Mouse (Mus musculus) embryonic facial prominence, embryonic 13.5 days (tissue): ENCODE data around the gene Wdr86. TPM values are rescaled to one million over a fixed set of nuclear protein-coding genes. Genes with fewer than 3 reads are reported as not detected.
"Not testable (repeated sequence)": the region's sequence is repeated elsewhere in the genome, so short reads cannot be mapped to it uniquely, and the experiment has no call there.

ENCODE experiments used
- ATAC-seq: fragments of 200-750 bp; cut with Nextera tagmentation; 2 replicates; pipeline ENCODE4 v1.8.0; 2017; ENCODE audit warnings: low read depth; ENCODE audit not compliant: insufficient number of reproducible peaks, insufficient read depth, low FRiP score, low TSS enrichment
- H3K27ac ChIP-seq: fragments of 300-500 bp; sonication (generic); 2 replicates; pipeline ENCODE4 v1.5.1; 2015; ENCODE audit warnings: moderate library complexity, mild to moderate bottlenecking, inconsistent platforms
- H3K27me3 ChIP-seq: fragments of 300-500 bp; sonication (generic); 2 replicates; pipeline ENCODE4 v1.6.1; 2015; ENCODE audit warnings: mild to moderate bottlenecking, inconsistent platforms
- H3K36me3 ChIP-seq: fragments of 300-500 bp; sonication (generic); 2 replicates; pipeline ENCODE4 v1.6.1; 2015; ENCODE audit warnings: mild to moderate bottlenecking, inconsistent platforms
- H3K4me1 ChIP-seq: fragments of 300-500 bp; sonication (generic); 2 replicates; pipeline ENCODE4 v1.6.1; 2015; ENCODE audit warnings: inconsistent platforms
- H3K4me2 ChIP-seq: fragments of 300-500 bp; sonication (generic); 2 replicates; pipeline ENCODE4 v1.6.1; 2015; ENCODE audit warnings: moderate library complexity, mild to moderate bottlenecking, inconsistent platforms
- H3K4me3 ChIP-seq: fragments of 300-500 bp; sonication (generic); 2 replicates; pipeline ENCODE4 v1.5.1; 2015; ENCODE audit warnings: mild to moderate bottlenecking, inconsistent platforms
- H3K9ac ChIP-seq: fragments of 300-500 bp; sonication (generic); 2 replicates; pipeline ENCODE4 v1.6.1; 2015; ENCODE audit warnings: mild to moderate bottlenecking, inconsistent platforms
- H3K9me3 ChIP-seq: fragments of 300-500 bp; sonication (generic); 2 replicates; pipeline ENCODE4 v1.6.1; 2016; ENCODE audit warnings: inconsistent platforms
- WGBS: fragments of 180-500 bp; shearing (Covaris S2); methylation state at CpG from one replicate; pipeline ENCODE4 v1.1.7; 2015; ENCODE audit warnings: mixed read lengths; 5-methylcytosine and 5-hydroxymethylcytosine counted together
- polyA plus RNA-seq: library from polyadenylated mRNA; unstranded; fragments of >200 nt; fragmentation: Nextera tagmentation; extraction: Ambion mirVana; gene quantifications from 2 replicates; pipeline ENCODE4 v1.2.1, GENCODE M21; 2015

Wdr86 gene
- 73.1 and 77.5 TPM in 2 replicates for polyA plus RNA-seq

DNA sequence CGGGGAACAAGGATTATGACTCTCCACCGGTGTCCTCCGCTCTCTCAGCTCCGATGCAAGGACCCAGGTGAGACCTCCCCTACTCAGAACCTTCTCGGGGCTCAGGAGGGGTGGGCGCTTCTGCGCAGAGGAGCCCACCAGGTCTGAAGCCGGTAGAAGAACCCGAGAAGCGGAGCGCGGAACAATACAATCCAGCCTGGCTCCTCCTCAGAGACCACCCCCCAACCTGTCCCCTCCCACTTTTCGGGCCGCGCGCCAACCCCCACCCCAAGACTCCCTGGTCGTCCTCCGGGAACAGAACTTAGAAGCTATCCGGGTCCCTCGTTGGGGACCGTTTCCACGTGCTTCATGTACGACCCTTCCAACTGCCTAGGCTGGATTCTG is at the start of gene Wdr86:
Gene Wdr86 (minus strand): TSS at position 240 of the 384 bp plus-strand sequence.
- Histone ChIP-seq H3K9me3 (no peaks in the 10 kb centered on the region), H3K4me3 (peak within 1 kb of the TSS; percentile 87), H3K27me3 (no peaks in the 10 kb centered on the region), H3K4me2 (peak within 1 kb of the TSS; percentile 85), H3K27ac (peak within 1 kb of the TSS; percentile 96), H3K4me1 (peaks cover 66% of the 10 kb centered on the region), H3K36me3 (peaks cover 9% of the 10 kb centered on the region; the same call in 1 of the 2 replicates), H3K9ac (peak within 1 kb of the TSS; percentile 97)
- 0% methylated on average over 23 of the region's 23 CpGs for WGBS
- peak; percentile 74 for ATAC-seq

GRCm38 (mm10) chr5:24779881-24780512 is 49.5 kb upstream of the Wdr86 start:
- no peak overlapping the region for H3K9ac ChIP-seq
- peaks cover 23% of the 10 kb centered on the region for H3K27me3 ChIP-seq
- no peaks in the 10 kb centered on the region for H3K36me3 ChIP-seq
- 0 out of 2 replicates have a peak, but pooled peaks cover 5% of the 10 kb centered on the region for H3K4me1 ChIP-seq
- H3K4me2 ChIP-seq = peak overlapping the region; percentile 29; the same call in 1 of the 2 replicates
- WGBS = 38% methylated on average over 15 of the region's 15 CpGs
- H3K27ac ChIP-seq = no peak overlapping the region
- peaks cover 4% of the 10 kb centered on the region for H3K9me3 ChIP-seq
- no peak for ATAC-seq
- H3K4me3 ChIP-seq = no peak overlapping the region

DNA sequence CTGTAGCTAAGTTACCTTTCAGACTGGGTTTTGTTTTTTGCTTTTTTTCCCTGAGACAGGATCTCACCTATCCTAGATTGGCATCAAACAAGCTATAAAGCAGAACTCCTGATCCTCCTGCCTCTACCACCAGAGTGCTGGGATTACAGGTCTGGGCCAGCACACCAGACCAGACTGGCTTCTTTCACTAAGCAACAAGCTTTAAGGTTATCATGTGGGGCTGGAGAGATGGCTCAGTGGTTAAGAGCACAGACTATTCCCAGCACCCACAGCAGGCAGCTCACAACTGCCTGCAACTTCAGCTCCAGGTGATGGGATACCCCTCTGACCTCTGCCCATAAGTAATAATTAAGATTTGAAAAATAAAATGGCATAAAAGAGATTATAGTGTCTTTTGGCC is 48.8 kb upstream of the Wdr86 start:
- Histone ChIP-seq H3K27me3 (peaks cover 23% of the 10 kb centered on the region), H3K36me3 (no peaks in the 10 kb centered on the region), H3K27ac (no peak overlapping the region), H3K9ac (no peak overlapping the region), H3K4me1 (0 out of 2 replicates have a peak, but pooled peaks cover 5% of the 10 kb centered on the region), H3K4me2 (no peak overlapping the region), H3K4me3 (no peak overlapping the region), H3K9me3 (peaks cover 3% of the 10 kb centered on the region; the same call in 1 of the 2 replicates)
- ATAC-seq = no peak

DNA sequence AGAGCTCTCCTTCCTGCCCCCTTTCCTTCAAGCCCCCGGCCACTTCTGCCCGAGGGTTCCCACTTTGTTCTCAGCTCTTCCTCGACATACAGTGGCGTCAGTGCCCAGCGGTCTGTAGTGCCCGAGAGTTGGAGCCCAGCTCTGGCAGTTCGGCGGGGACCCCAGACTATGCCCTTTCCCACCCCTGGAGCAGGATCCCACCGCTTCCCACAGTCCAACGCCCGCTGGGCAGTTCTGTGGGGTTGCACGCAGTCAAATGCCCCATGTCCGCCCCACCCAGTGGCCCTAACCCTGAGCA is 48.3 kb upstream of the Wdr86 start:
- Histone ChIP-seq H3K4me2 (peak overlapping the region; percentile 45), H3K27me3 (peaks cover 23% of the 10 kb centered on the region), H3K9ac (peak overlapping the region; percentile 49), H3K36me3 (no peaks in the 10 kb centered on the region), H3K4me1 (0 out of 2 replicates have a peak, but pooled peaks cover 5% of the 10 kb centered on the region), H3K4me3 (0 out of 2 replicates have a peak overlapping the region, but pooled peaks have one; percentile 14), H3K9me3 (peaks cover 3% of the 10 kb centered on the region; the same call in 1 of the 2 replicates), H3K27ac (no peak overlapping the region)
- no peak for ATAC-seq
- 31% methylated on average over 13 of the region's 13 CpGs for WGBS

- no peak for ATAC-seq
- 0 out of 2 replicates have a peak, but pooled peaks cover 5% of the 10 kb centered on the region for H3K4me1 ChIP-seq
- H3K36me3 ChIP-seq = no peaks in the 10 kb centered on the region
- 25% methylated on average over 17 of the region's 17 CpGs for WGBS
- 0 out of 2 replicates have a peak overlapping the region, but pooled peaks have one; percentile 14 for H3K4me3 ChIP-seq
- peak overlapping the region; percentile 49 for H3K9ac ChIP-seq
- peak overlapping the region; percentile 45 for H3K4me2 ChIP-seq
- peaks cover 3% of the 10 kb centered on the region; the same call in 1 of the 2 replicates for H3K9me3 ChIP-seq
- no peak overlapping the region for H3K27ac ChIP-seq
- peaks cover 23% of the 10 kb centered on the region for H3K27me3 ChIP-seq
Observed at GRCm38 (mm10) chr5:24778082-24778842, 47.7 kb upstream of the Wdr86 start.

GRCm38 (mm10) chr5:24776681-24777080 is 46.2 kb upstream of the Wdr86 start:
- Histone ChIP-seq H3K36me3 (no peaks in the 10 kb centered on the region), H3K4me3 (no peak overlapping the region), H3K4me2 (no peak overlapping the region), H3K9ac (no peak overlapping the region), H3K27me3 (peaks cover 23% of the 10 kb centered on the region), H3K9me3 (peaks cover 3% of the 10 kb centered on the region; the same call in 1 of the 2 replicates), H3K4me1 (0 out of 2 replicates have a peak, but pooled peaks cover 5% of the 10 kb centered on the region), H3K27ac (no peak overlapping the region)
- 78% methylated on average over 4 of the region's 4 CpGs for WGBS
- ATAC-seq = no peak

- not testable (repeated sequence) for H3K4me1 ChIP-seq, H3K9ac ChIP-seq, H3K27ac ChIP-seq, H3K4me3 ChIP-seq, H3K36me3 ChIP-seq, H3K9me3 ChIP-seq, H3K4me2 ChIP-seq, ATAC-seq
- H3K27me3 ChIP-seq = peaks cover 17% of the 10 kb centered on the region
- WGBS = 91% methylated on average over 16 of the region's 16 CpGs
Observed at GRCm38 (mm10) chr5:24774549-24774948, 44.0 kb upstream of the Wdr86 start.

GRCm38 (mm10) chr5:24757816-24758215 is 27.3 kb upstream of the Wdr86 start, which contains the start of gene Crygn:
Gene Crygn (minus strand): TSS chr5:24758008.
- no peak within 1 kb of the TSS for H3K4me2 ChIP-seq
- ATAC-seq = no peak

GRCm38 (mm10) chr5:24756931-24757330 is 26.4 kb upstream of the Wdr86 start:
- no peak overlapping the region for H3K4me2 ChIP-seq
- H3K9ac ChIP-seq = no peak overlapping the region
- no peaks in the 10 kb centered on the region for H3K9me3 ChIP-seq
- peaks cover 23% of the 10 kb centered on the region for H3K4me1 ChIP-seq
- H3K27me3 ChIP-seq = peaks cover 15% of the 10 kb centered on the region
- ATAC-seq = no peak
- no peak overlapping the region for H3K27ac ChIP-seq
- no peak overlapping the region for H3K4me3 ChIP-seq
- 49% methylated on average over 3 of the region's 3 CpGs for WGBS
- H3K36me3 ChIP-seq = no peaks in the 10 kb centered on the region

More at GRCm38 (mm10) chr5:24757816-24758215, 27.3 kb upstream of the Wdr86 start, which contains the start of gene Crygn:
- no peak within 1 kb of the TSS for H3K27ac ChIP-seq
- H3K9ac ChIP-seq = no peak within 1 kb of the TSS
- WGBS = 36% methylated on average over 18 of the region's 18 CpGs
- H3K27me3 ChIP-seq = peaks cover 15% of the 10 kb centered on the region
- peaks cover 14% of the 10 kb centered on the region for H3K4me1 ChIP-seq
- H3K36me3 ChIP-seq = no peaks in the 10 kb centered on the region
- no peaks in the 10 kb centered on the region for H3K9me3 ChIP-seq
- H3K4me3 ChIP-seq = no peak within 1 kb of the TSS

- Histone ChIP-seq H3K9ac (peak overlapping the region; percentile 89; the same call in 1 of the 2 replicates), H3K27me3 (peaks cover 3% of the 10 kb centered on the region; the same call in 1 of the 2 replicates), H3K4me2 (peak overlapping the region; percentile 84), H3K4me3 (peak overlapping the region; percentile 60), H3K36me3 (no peaks in the 10 kb centered on the region), H3K4me1 (peaks cover 46% of the 10 kb centered on the region), H3K9me3 (no peaks in the 10 kb centered on the region), H3K27ac (peak overlapping the region; percentile 97)
- 9% methylated on average over 2 of the region's 2 CpGs for WGBS
- ATAC-seq = no peak
Observed at GRCm38 (mm10) chr5:24752175-24752498, 21.6 kb upstream of the Wdr86 start.

DNA sequence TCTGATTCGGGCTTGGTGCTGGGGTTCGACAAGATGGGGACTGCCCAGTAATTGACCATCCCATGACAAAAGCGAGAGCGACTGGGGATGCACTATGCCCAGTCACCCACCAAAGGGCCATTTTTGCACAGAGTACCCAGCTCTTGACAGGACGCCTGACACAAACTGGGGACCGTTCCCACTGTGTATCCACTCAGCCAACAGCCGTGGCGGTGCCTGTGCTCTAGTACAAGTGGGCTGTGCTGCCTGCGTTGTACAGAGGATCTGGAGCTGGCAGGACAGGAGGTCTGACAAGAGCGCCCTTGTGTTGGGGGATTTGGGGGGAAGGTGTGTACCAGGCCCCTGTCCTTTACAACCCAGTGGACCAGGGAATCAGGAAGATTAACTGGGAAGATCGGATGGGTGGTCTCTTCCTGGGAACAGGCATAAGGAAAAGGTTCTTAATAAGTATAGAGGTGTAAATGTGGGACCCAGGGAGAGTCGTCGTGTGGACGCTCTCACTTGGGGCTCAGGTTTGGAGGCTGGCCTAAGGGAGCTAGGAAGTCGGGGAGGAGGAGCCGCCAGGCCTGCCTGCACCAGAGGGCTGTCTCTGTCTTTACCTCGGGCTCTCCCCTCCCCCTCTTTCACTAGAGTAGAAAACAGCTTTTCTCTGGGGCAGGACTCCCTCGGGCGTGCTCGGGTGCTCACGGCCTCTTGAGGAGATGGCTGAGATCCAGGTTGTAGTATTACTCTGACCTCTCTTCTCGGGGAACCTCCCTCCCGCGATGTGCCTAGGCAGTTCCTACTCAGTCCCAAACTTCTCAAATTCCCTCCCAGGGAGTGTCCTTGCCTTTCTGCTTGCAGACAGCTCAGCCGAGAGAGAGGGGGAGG is 21.0 kb upstream of the Wdr86 start:
- H3K9ac ChIP-seq = peak overlapping the region; percentile 89
- no peaks in the 10 kb centered on the region for H3K9me3 ChIP-seq
- H3K4me3 ChIP-seq = peak overlapping the region; percentile 60
- peak overlapping the region; percentile 97 for H3K27ac ChIP-seq
- no peaks in the 10 kb centered on the region for H3K27me3 ChIP-seq
- peak overlapping the region; percentile 84 for H3K4me2 ChIP-seq
- ATAC-seq = peak; percentile 34
- WGBS = 1% methylated on average over 25 of the region's 25 CpGs
- H3K36me3 ChIP-seq = no peaks in the 10 kb centered on the region
- H3K4me1 ChIP-seq = peaks cover 47% of the 10 kb centered on the region
